Mouse (Mus musculus): ENCODE results near the gene Psme2b.
"Not testable (repeated sequence)": the region's sequence is repeated elsewhere in the genome, so short reads cannot be mapped to it uniquely, and the experiment has no call there.

Gene Psme2b

DNA sequence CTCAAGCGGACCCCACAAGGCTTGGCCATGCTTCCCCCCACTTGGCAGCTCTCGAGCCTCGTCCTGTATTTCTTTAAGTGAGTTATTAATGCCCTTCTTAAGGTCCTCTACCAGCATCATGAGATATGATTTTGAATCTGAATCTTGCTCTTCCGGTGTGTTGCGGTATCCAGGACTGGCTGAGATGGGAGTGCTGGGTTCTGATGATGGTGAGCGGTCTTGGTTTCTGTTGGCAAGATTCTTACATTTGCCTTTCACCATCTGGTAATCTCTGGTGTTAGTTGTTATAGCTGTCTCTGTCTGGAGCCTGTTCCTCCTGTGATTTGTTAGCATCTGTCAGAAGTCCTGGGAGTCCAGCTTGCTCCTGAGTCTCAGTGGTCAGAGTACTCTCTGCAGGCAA, at the start of gene Psme2b:
Psme2b (minus strand) TSS at position 101 of the 400 bp plus-strand sequence.
- DNase-seq: not testable (repeated sequence)

DNA sequence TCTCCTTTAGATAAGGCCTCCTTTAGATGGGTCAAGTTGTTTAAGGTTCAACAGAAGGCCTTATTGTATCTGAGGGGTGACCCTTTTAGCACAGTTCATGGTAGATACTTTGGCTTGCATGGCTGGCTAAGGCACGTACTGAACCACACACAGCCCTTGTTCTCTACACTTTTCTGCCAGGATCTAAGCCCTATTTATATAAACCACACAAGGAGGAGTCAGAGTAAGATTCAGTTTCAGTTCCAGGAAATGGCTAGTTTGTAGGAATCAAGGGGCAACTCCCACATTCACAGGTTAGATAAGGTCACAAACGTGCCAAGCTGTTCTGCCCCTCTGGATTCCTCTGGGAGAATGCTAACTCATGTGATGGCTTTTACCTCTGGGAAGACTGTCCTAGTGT, 48.0 kb upstream of the Psme2b start, which contains the start of gene Tgtp1:
Tgtp1 (minus strand) TSS at position 155 of the 400 bp plus-strand sequence.
- DNase-seq: not testable (repeated sequence)

DNA sequence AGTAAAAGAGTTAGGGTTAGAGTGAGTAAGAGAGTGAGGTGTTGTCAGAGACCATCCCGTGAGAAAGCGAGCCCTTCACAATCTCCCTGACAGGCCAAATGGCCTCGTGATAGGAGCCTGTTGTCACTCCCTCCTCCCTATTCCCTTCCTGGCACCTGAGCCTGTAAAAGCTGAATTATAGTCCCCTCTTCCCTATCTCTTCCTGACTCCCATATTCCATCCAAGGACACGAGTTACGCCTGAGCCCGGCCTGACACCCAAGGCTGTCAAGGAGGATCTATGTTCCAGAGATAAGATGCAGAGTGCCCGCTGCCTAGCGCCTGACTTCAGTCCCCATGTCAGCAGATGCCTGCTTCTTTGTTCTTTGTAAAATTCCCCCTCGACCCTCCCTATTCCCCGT, 47.3 kb upstream of the Psme2b start:
- peak; percentile 9 for DNase-seq

DNA sequence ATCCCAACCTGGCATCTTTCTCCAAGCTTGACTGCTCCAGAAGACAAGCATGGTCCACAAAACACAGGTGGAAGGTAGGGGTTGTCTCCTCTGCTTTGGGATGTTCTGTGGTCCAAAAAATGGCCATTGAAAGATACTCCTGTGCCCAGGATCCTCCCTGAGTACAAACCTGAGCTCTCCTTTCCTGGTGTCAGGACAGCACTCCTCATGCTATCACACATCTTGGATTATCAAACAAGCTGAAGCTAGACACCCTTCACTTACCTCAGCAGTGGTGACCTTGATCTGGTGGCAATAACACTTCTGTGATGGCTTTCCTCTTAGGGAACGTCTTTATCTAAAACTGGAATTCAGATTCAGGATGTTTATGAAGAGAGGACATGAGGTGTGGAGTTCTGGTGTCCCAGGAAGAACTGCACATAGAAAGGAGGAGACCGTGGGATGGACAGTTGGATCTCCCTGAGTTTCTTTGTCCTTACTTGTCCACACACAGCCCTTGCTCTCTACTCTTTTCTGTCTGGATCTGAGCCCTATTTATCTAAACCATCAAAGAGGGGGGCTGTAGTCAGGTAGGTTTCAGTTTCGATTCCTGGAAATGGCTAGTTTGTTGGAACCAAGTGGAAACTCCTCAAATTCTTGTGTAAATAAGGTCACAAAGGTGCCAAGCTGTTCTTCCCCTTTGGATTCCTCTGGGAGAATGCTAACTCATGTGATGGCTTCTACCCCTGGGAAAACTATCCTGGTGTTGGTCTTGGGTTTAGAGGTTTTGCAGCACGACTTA, 45.9 kb upstream of the Psme2b start, which contains the start of gene Gm12185:
Gm12185 (minus strand) TSS at position 487 of the 781 bp plus-strand sequence.
- DNase-seq: peak; percentile 18

DNA sequence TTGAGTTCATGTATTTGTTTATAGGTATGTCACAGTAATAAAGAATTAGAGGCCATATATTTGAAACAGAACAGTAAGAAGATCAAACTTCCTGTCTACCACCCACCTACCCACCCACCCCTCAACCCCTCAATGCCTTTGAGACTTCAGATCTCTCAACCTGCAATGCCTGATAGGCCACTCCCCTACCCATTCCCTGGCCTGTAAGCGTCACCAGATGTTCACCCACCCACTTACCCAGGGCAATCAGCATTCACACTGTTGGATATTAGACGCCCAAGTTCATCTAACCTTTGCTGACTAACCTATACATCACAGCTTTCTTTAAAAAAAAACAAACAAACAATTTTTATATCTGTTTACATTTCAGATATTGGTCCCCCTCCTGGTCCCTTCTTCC, 44.0 kb upstream of the Psme2b start:
- DNase-seq: not testable (repeated sequence)

DNA sequence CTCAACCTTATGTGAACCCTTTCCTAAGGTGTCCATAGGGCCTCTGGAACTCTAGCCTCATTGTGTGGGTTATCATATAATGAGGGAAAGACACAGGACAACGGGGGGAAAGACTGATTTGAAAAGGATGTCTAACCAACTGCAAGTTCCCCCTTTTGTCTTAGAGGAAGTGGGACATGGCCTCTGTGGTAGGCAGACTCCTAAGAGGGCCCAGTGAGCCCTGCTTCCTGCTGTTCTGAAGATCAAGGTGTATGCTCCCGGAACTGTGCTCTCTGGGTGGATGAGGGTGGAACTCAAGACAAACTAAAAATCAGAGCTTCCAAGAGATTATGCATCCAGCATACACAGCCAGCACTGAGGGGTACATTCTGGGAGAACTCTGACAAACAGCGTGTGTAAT, 42.2 kb upstream of the Psme2b start:
- DNase-seq: peak; percentile 8

DNA sequence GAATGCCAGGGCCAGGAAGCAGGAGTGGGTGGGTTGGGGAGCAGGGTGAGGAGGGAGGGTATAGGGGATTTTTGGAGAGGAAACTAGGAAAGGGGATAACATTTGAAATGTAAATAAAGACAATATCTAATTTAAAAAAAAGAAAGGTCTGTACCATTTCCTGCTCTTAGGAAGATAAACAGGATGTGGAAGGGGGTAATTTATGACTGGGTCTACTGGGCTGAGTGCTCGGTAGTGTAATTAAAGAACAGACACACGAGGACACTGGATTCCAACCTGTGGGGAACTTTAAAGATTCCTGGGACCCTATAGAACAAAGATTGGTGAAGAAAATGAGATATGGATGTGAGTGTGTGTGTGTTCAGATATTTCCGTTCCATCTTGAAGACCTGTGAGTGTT, 36.9 kb upstream of the Psme2b start:
- not testable (repeated sequence) for DNase-seq

DNA sequence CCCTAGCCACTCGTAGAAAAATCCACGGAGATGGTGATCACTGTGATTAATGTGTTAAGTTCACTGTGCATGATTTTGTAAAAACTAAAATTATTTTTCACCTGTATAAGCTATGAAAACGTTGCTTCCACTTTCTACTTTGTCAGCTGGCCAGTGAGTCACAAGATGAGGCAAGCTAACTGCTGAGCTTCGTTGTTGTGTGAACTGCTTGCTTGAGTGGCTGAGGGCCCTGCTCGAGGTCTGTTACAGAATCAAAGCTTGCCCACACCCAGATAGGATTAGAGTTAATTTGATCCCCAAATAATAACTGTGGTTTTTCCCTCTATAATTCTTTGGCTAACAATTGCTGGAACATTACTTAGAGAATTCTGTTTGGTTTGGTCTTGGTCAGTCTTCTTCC, 34.1 kb upstream of the Psme2b start:
- DNase-seq: not testable (repeated sequence)

DNA sequence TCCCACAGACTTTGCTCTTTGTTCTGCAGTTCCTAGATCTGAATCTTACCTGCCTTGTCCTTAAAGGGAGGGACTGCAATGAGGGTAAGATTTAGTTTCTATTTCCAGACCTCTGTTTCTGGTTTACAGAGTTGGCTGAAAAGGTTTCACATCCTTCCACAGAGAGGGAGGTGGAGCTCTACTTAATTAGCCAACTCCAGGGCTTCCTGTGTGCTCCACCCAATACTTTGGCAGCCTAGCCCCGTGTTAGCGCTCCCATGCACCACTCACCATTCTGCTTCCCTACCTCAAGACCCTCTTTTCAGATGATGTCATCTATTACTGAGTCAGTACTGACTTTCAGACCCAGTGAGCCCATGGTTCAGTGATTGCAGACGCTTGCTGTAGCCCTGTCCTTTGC, 33.3 kb upstream of the Psme2b start, which contains the start of gene 9930111J21Rik1:
9930111J21Rik1 (minus strand) TSS at position 148 of the 400 bp plus-strand sequence.
- DNase-seq: not testable (repeated sequence)

DNA sequence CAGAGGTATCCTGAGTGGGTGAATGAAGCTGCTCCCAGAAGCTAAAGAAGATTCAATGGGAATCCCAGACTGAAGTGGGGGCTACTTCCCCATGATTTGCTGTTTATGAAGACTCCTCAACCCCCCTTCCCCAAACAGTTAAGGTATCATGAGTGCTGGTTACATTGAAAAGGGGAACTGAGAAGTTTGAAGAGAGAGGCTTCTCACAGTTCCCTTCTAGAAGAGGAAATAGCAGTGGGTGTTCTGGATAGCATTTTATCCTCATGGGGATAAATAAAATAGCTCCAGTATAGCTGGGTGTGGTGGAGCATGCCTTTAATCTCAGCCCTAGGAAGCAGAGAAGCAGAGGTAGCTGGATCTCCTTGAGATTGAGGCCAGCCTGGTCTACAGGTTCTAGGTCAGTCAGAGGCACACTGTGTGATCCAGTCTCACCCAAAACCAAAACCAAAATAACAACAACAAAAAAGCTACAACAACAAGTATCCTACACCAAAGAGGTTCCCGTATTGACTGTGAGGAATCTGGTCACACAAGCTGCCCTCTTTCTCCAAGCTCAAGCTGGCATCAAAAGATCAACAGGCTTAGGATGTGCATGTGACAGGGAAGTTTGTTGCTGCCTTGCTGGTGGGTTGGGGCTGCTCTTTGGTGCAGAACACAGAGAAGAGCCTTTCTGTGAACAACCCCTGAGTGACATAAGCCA, 32.4 kb upstream of the Psme2b start, which contains the start of gene Olfr56:
Olfr56 (plus strand) TSS at position 650 of the 700 bp plus-strand sequence.
- not testable (repeated sequence) for DNase-seq

DNA sequence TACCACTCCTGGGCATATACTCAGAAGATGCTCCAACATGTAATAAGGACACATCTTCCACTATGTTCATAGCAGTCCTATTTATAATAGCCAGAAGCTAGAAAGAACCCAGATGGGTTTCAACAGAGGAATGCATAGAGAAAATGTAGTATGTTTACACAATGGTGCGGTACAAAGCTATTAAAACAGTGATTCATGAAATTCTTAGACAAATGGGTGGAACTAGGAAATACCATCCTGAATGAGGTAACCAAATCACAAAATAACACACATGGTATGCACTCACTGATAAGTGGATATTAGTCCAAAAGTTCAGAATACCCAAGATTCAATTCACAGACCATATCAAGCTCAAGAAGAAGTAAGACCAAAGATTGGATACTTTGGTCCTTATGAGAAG, 28.7 kb upstream of the Psme2b start:
- not testable (repeated sequence) for DNase-seq

DNA sequence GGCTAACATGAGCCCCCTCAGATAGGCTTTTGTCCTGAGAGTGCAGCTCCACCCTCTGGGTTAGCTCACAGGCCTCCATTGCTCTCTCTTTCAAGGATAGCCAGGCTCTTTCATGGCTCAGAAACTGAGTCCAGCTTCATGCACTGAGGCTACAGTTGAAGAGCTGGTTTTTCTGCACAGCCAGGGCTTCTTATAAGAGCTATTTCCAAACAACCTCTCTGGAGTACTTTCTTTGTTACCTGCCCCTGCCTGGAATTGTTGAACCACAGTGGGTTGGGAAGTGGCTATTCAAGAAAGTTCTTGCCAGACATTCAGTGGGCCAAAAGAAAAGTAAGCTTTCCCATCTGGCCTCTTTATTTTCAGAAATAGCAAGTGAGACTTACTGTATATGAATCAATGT, 6.7 kb downstream of the Psme2b start:
- DNase-seq: not testable (repeated sequence)

DNA sequence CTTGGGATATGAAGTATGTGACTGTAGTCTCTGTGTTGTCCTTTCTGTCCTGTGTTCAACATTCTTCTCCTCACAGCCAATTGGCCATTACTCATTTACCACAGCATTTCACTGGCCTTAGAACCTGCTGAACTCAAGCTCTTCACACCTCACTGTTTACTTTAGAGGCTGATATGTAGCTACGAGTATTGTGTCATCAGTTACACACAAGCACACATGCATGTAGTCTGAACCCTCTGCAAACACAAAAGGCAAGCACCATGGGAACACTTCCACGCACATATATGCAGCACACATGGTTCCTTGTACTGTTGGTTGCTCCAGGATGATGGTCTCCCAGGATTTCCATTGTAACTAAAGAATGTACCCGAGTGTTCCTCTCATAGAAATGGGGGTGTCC, 10.7 kb downstream of the Psme2b start:
- not testable (repeated sequence) for DNase-seq

DNA sequence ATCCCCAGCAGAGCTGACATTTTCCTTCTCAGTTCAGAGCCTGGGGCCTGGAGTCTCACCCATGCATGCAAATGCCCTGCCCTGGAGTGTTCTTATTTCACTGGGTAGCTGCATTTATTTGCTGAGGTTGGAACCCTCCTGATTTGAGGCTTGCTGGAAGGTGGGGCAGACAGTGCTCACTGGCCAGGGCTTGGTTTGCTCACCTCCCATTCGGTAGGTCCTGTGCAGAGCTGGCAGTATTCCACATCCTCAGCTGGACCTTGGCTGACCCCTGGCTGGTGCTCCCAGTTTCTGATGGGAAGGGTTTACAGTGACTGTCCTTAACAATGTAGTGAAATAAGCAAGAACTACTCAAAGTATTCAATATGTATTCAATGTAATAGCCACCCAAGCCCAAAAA, 12.1 kb downstream of the Psme2b start:
- DNase-seq: not testable (repeated sequence)

DNA sequence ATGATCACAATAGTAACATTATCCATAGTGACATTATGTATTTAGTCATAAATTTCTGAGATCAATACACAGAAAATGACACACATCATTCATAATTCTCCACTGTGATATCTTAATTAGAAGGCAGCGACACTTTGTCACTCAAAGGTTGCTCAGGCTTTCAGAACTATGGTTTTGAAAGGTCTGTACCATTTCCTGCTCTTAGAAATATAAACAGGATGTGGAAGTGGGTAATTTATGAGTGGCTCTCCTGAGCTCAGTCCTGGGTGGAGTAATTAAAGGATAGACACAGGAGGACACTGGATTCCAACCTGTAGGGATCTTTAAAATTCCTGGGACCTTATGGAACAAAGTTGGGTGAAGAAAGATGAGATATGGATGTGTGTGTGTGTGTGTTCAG, 12.6 kb downstream of the Psme2b start:
- DNase-seq: not testable (repeated sequence)

DNA sequence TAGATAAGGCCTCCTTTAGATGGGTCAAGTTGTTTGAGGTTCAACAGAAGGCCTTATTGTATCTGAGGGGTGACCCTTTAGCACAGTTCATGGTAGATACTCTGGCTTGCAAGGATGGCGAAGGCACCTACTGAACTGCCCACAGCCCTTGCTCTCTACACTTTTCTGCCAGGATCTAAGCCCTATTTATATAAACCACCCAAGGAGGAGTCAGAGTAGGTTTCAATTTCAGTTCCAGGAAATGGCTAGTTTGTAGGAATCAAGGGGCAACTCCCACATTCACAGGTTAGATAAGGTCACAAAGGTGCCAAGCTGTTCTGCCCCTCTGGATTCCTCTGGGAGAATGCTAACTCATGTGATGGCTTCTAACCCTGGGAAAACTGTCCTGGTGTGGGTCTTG, 17.9 kb downstream of the Psme2b start:
- DNase-seq: not testable (repeated sequence)

DNA sequence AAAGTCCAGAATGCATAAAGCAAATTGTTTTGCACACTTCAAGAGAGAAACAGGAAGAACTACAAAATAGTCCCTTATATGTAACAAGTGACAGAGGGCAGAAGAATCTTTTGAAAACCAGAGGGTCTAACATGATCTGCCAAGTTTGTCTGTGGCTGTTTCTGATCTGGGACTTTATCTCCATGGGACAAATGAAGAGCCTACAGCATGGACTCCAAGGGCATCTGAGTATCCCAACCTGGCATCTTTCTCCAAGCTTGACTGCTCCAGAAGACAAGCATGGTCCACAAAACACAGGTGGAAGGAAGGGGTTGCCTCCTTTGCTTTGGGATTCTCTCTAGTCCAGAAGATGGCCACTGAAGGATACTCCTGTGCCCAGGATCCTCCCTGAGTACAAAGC, 19.6 kb downstream of the Psme2b start:
- DNase-seq: not testable (repeated sequence)

DNA sequence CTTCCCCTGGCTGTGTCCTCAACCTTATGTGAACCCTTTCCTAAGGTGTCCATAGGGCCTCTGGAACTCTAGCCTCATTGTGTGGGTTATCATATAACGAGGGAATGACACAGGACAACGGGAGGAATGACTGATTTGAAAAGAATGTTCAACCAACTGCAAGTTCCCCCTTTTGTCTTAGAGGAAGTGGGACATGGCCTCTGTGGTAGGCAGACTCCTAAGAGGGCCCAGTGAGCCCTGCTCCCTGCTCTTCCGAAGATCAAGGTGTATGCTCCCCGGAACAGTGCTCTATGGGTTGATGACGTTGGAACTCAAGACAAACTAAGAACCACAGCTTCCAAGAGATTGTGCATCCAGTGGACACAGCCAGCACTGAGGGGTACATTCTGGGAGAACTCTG, 22.2 kb downstream of the Psme2b start:
- DNase-seq: not testable (repeated sequence)

DNA sequence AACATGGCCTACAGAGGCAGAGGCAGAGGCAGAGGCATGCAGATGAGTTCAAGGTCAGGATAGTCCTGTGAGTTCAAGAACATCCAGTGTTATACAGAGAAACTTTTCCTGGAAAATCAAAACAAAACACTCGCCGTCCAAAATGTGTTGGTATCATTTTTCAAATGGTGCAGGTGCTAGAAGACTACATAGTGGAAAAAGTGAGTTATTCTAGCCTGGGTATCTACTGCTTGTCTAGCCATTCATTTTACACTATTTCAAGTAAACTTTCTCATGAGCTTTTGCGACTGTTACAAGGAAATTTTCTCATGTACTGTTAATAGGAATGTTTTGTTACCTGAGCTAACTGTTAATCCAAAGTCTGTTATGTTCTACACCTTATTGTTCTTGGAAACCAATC, 27.6 kb downstream of the Psme2b start:
- no peak for DNase-seq

DNA sequence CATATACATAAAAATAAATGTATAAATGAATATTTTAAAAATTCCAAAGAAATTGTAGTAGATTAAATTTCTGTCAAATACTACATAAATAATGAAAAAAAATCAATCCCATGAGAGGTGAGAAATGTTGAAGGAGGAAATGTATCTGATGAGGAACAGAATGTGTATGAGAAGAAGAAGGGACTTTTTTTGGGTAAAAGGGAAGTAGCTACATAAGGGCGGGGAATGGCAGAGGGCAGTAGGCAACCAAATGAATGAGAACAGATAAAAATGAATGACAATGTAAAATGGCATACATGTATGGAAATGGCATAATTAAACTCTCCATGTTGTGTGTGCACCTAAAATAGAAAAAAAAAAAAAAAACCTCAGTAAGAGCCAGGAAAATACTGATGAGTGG, 32.4 kb downstream of the Psme2b start:
- DNase-seq: no peak

DNA sequence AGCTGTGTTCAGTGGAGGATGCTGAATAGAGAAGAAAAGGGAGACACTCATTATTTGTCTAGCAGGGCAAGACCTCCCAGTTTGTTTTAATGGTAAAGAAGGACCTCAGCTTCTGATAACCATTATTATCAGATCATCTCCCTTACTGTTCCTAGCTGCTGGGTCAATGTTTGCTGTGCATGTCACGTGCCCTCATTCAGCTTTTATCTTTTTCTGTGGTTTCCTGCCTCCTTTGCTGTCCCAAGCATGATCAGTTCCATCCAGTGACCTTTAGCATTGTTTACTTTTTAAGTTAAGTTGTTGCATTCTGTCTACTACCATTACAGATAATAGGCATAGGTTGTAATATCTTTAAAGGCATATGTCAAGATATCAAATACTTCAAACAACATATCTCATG, 37.5 kb downstream of the Psme2b start:
- no peak for DNase-seq

DNA sequence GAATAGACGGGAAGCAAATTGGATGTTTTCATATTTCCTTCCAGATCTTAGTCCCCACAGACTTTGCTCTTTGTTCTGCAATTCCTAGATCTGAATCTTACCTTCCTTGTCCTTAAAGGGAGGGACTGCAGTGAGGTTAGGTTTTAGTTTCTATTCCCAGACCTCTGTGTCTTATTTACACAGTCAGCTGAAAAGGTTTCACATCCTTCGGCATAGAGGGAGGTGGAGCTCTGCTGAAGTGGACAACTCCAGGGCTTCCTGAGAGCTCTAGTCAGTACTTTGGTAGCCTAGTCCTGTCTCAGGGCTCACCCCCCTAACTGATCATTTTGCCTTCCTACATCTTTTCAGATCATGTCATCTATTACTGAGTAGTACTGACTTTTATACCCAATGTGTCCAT, 44.0 kb downstream of the Psme2b start, which contains the start of gene Gm5431:
Gm5431 (minus strand) TSS at position 194 of the 400 bp plus-strand sequence.
- no peak for DNase-seq

DNA sequence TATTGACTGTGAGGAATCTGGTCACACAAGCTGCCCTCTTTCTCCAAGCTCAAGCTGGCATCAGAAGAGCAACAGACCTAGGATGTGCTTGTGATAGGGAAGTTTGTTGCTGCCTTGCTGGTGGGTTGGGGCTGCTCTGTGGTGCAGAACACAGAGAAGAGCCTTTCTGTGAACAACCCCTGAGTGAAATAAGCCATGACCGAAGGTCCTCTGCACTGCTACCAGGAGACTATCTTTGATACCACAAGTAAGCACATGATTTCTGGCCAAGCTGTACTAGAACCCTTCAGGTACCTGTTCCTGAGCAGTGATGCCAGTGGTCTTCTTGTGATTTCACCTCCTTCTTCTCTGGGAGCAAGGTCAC, 44.4 kb downstream of the Psme2b start:
- not testable (repeated sequence) for DNase-seq

Measured in thymus, postnatal 4 days (tissue).